Mouse (Mus musculus): Measurements from ENCODE around the gene Lclat1. TPM values are rescaled to one million over a fixed set of nuclear protein-coding genes. Genes with fewer than 3 reads are reported as not detected.
"Not testable (repeated sequence)": the region's sequence is repeated elsewhere in the genome, so short reads cannot be mapped to it uniquely, and the experiment has no call there.

The Lclat1 gene
- polyA plus RNA-seq, 1 experiment, result 27.2 TPM

DNA sequence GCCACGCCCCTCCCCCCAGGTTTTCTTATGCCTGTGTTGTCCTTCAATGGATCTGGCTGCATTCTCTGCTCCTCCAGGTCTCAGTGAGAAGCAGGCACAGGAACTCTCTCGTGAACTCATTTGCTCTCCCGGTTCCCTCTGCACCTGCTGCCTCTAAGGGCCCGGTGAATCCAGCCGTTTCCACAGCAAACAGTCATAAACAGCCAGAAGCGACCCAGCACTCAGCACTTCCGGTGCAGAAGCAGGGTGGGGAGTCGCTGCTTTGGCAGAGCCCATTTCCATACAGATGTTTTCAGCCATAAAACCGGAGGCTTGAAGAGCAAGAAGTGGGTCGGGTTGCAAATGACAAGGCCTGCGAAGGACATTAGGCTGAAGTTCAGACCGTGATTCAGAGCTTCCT, 150.8 kb downstream of the Lclat1 start:
- TF ChIP-seq POLR2A (IDR thresholded peaks at IDR 0.05; ENCODE audit: insufficient read length, low read depth), result no peak
- TF ChIP-seq MAX (IDR thresholded peaks at IDR 0.05; ENCODE audit: low read depth), result no peak
- Histone ChIP-seq H3K79me2 (ENCODE audit: control insufficient read depth, insufficient read depth) (no peaks in the 10 kb centered on the region), H3K4me2 (ENCODE audit: low read depth) (peak overlapping the region; percentile 51), H3K4me3 (no peak overlapping the region), H3ac (ENCODE audit: control insufficient read depth, insufficient read length) (no peak overlapping the region), H3K27me3 (ENCODE audit: control insufficient read depth, insufficient read depth, insufficient read length) (no peaks in the 10 kb centered on the region), H3K36me3 (ENCODE audit: control insufficient read depth, insufficient read depth) (no peaks in the 10 kb centered on the region)

DNA sequence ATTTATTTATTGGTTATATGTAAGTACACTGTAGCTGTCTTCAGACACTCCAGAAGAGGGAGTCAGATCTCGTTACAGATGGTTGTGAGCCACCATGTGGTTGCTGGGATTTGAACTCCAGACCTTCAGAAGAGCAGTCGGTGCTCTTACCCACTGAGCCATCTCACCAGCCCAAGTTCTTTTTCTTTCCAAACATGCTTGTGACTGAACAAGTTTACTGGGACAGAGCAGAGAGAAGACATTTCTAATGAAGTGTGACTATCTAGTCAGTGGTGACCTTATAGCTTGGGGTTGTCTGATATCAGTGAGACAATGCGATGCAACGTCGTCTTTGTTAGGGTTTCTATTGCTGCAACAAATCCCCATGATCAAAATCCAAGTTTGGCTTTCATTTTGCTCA, 151.5 kb downstream of the Lclat1 start:
- H3K4me3 ChIP-seq; H3K4me2 ChIP-seq (ENCODE audit: low read depth); H3K27me3 ChIP-seq (ENCODE audit: control insufficient read depth, insufficient read depth, insufficient read length); H3K36me3 ChIP-seq (ENCODE audit: control insufficient read depth, insufficient read depth); H3ac ChIP-seq (ENCODE audit: control insufficient read depth, insufficient read length); H3K79me2 ChIP-seq (ENCODE audit: control insufficient read depth, insufficient read depth): not testable (repeated sequence)

DNA sequence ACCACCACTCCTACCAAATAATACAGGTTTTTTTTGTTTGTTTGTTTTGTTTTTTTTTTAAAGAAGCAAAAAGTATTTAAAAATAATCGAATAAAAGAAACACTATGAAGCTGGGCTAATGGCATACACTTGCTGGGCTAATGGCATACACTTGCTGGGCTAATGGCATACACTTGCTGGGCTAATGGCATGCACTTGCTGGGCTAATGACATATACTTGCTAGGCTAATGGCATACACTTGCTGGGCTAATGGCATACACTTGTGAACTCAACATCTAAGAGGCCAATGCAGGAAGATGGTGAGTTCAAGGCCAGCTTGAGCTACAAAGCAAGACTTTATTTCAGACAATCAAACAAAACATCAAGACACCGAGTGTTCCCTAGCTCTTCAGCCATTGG, 154.8 kb downstream of the Lclat1 start:
- Histone ChIP-seq H3K27me3 (ENCODE audit: control insufficient read depth, insufficient read depth, insufficient read length) (no peaks in the 10 kb centered on the region), H3K4me2 (ENCODE audit: low read depth) (peak overlapping the region; percentile 50), H3K79me2 (ENCODE audit: control insufficient read depth, insufficient read depth) (no peaks in the 10 kb centered on the region), H3K36me3 (ENCODE audit: control insufficient read depth, insufficient read depth) (no peaks in the 10 kb centered on the region), H3ac (ENCODE audit: control insufficient read depth, insufficient read length) (no peak overlapping the region), H3K4me3 (no peak overlapping the region)
- no peak for TF ChIP-seq TCF12 (IDR thresholded peaks at IDR 0.05; ENCODE audit: insufficient read depth, poor library complexity, severe bottlenecking)
- no peak for TF ChIP-seq POLR2AphosphoS2 (IDR thresholded peaks at IDR 0.05; ENCODE audit: insufficient read length, low read depth)
- TF ChIP-seq USF1 (IDR thresholded peaks at IDR 0.05; ENCODE audit: low read depth), result no peak
- TF ChIP-seq MYOG (IDR thresholded peaks at IDR 0.05; ENCODE audit: control insufficient read depth in 1 of 3, insufficient read depth in 1 of 3, insufficient read length in 2 of 3, low read depth in 2 of 3), result no peak
- TF ChIP-seq MAX (IDR thresholded peaks at IDR 0.05; ENCODE audit: low read depth), result no peak
- no peak for TF ChIP-seq E2F4 (IDR thresholded peaks at IDR 0.05; ENCODE audit: insufficient read depth)
- TF ChIP-seq POLR2A (IDR thresholded peaks at IDR 0.05; ENCODE audit: insufficient read length, low read depth), result no peak
- no peak for TF ChIP-seq SRF (IDR thresholded peaks at IDR 0.05; ENCODE audit: control insufficient read depth, insufficient read length, low read depth)
- no peak for TF ChIP-seq REST (IDR thresholded peaks at IDR 0.05; ENCODE audit: insufficient read depth, insufficient read length)
- no peak for TF ChIP-seq TCF3 (IDR thresholded peaks at IDR 0.05; ENCODE audit: insufficient read length, low read depth)
- TF ChIP-seq MYOD1 (IDR thresholded peaks at IDR 0.05; ENCODE audit: control insufficient read depth in 1 of 3, insufficient read length in 2 of 3, low read depth in 2 of 3), result no peak
- TF ChIP-seq CEBPB (IDR thresholded peaks at IDR 0.05; ENCODE audit: insufficient read depth, poor library complexity, severe bottlenecking), result no peak

DNA sequence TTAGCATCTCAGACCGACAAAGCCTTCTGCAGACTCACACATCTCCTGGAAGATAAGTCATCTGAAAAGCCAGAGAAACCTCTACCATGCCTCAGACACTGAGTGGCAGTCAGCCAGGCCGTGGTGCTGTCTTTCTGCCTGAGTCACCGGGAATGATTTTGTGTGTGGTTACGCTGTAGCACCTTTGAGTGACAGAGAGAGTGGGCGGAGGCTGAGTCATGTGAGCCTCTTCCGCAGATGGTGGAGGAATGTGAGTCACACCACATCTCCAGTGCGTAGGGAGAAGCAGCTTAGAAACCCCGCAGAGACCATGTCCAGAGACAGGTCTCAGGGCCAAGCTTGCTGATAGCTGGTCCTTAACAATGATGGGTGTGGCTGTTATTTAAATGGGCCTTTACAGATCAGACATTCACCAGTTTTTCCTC, 155.3 kb downstream of the Lclat1 start:
- Histone ChIP-seq H3K79me2 (ENCODE audit: control insufficient read depth, insufficient read depth) (no peaks in the 10 kb centered on the region), H3K4me3 (no peak overlapping the region), H3K4me2 (ENCODE audit: low read depth) (peak overlapping the region; percentile 54), H3K27me3 (ENCODE audit: control insufficient read depth, insufficient read depth, insufficient read length) (no peaks in the 10 kb centered on the region), H3ac (ENCODE audit: control insufficient read depth, insufficient read length) (no peak overlapping the region), H3K36me3 (ENCODE audit: control insufficient read depth, insufficient read depth) (no peaks in the 10 kb centered on the region)
- TF ChIP-seq E2F4 (IDR thresholded peaks at IDR 0.05; ENCODE audit: insufficient read depth) (no peak), TCF12 (IDR thresholded peaks at IDR 0.05; ENCODE audit: insufficient read depth, poor library complexity, severe bottlenecking) (peak; percentile 68), REST (IDR thresholded peaks at IDR 0.05; ENCODE audit: insufficient read depth, insufficient read length) (no peak), MYOG (IDR thresholded peaks at IDR 0.05; ENCODE audit: control insufficient read depth in 1 of 3, insufficient read depth in 1 of 3, insufficient read length in 2 of 3, low read depth in 2 of 3) (peak in 1 of 3 experiments; percentile 59), POLR2A (IDR thresholded peaks at IDR 0.05; ENCODE audit: insufficient read length, low read depth) (peak; percentile 18), POLR2AphosphoS2 (IDR thresholded peaks at IDR 0.05; ENCODE audit: insufficient read length, low read depth) (no peak), USF1 (IDR thresholded peaks at IDR 0.05; ENCODE audit: low read depth) (peak; percentile 91), MYOD1 (IDR thresholded peaks at IDR 0.05; ENCODE audit: control insufficient read depth in 1 of 3, insufficient read length in 2 of 3, low read depth in 2 of 3) (peak in 2 of 3 experiments; percentile 48 to 82), TCF3 (IDR thresholded peaks at IDR 0.05; ENCODE audit: insufficient read length, low read depth) (peak; percentile 11), CEBPB (IDR thresholded peaks at IDR 0.05; ENCODE audit: insufficient read depth, poor library complexity, severe bottlenecking) (no peak), MAX (IDR thresholded peaks at IDR 0.05; ENCODE audit: low read depth) (no peak), SRF (IDR thresholded peaks at IDR 0.05; ENCODE audit: control insufficient read depth, insufficient read length, low read depth) (peak; percentile 7)

DNA sequence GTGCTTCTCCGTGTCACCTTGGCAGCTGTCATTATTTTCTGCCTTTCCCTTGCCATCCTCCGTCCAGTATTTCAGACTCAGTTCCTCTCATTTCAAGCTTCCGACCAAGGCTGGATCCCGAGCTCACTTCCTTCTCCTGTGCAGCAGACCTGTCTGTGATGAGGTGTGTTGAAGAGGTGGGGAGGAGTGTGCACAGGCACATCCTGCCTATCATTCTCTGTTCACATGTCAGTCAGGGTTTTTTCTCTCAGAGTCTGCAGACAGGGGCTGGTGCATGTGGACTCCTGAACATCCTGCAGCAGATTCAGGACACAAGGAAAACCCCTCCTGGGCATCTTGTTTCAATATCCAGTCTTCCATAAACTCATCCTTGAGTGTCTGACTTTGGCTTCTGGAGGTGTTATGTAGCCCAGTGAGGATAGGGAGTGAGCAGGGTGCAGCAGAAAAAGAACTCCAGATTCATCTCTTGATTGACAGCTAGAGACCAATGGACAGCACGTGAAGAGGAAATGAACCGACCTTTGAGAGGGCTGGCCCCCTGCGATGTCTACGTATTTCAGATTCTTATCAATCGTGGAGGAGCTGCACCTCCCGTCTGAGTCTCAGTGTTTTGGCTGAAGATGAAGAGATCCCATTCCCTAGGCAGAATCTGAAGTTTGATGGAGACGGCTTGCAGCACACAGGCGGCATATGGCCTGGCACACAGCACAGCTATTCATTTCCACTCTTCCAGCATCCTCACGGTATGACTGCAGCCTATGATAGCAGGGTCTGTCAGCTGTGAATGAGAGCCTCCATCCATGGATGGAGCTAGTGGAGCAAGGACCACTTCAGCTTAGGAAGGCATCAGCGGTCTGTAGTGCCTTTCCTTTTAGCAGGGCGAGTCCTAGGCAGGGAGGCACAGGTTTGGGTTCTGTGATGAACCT, 163.3 kb downstream of the Lclat1 start:
- no peaks in the 10 kb centered on the region for H3K27me3 ChIP-seq (ENCODE audit: control insufficient read depth, insufficient read depth, insufficient read length)
- H3K4me3 ChIP-seq, result no peak overlapping the region
- no peaks in the 10 kb centered on the region for H3K79me2 ChIP-seq (ENCODE audit: control insufficient read depth, insufficient read depth)
- no peak for TF ChIP-seq TCF3 (IDR thresholded peaks at IDR 0.05; ENCODE audit: insufficient read length, low read depth)
- TF ChIP-seq REST (IDR thresholded peaks at IDR 0.05; ENCODE audit: insufficient read depth, insufficient read length), result no peak
- H3K36me3 ChIP-seq (ENCODE audit: control insufficient read depth, insufficient read depth), result no peaks in the 10 kb centered on the region
- H3ac ChIP-seq (ENCODE audit: control insufficient read depth, insufficient read length), result no peak overlapping the region
- no peak overlapping the region for H3K4me2 ChIP-seq (ENCODE audit: low read depth)
